In genomic region chr9:78035296-78035695, GRCm38 (mm10) we compare ENCODE assay signal across 28 mouse cellular contexts. TPM values are rescaled to one million over a fixed set of nuclear protein-coding genes. Genes with fewer than 3 reads are reported as not detected.
DNase-seq lines count a peak whose midpoint lies in the region; ATAC-seq and TF ChIP-seq lines count a peak whose summit lies in the region.
"Had no signal": no experiment of that assay in that cellular context is flagged by ENCODE, and none has a peak within 500 bp of the region (broad histone marks: within the 10 kb centered on the region; RNA-seq: fewer than 3 reads in every experiment).

No protein-coding gene starts in this region.

- no peak overlapping the region for H3K27ac ChIP-seq in heart, postnatal 0 days (ENCODE audit: low read depth)
- H3K27ac ChIP-seq in liver, embryonic 14.5 days, result no peak overlapping the region
- H3K27ac ChIP-seq in liver, embryonic 11.5 days (ENCODE audit: low read depth, low read length), result no peak overlapping the region
- no peak overlapping the region for H3K27ac ChIP-seq in CH12.LX (ENCODE audit: insufficient read depth, low read depth)
- H3K27ac ChIP-seq: embryonic facial prominence, embryonic 15.5 days; heart, embryonic 13.5 days; macrophage; midbrain, embryonic 10.5 days; neural tube, embryonic 13.5 days had no signal

- peak; percentile 14; the same call in 1 of the 2 replicates for TF ChIP-seq CTCF in heart, postnatal 0 days (IDR thresholded peaks at IDR 0.05; ENCODE audit: low read depth)
- TF ChIP-seq CTCF in liver, embryonic 14.5 days (IDR thresholded peaks at IDR 0.05; ENCODE audit: low read depth), result peak; percentile 24; the same call in 1 of the 2 replicates
- TF ChIP-seq CTCF in CH12.LX (conservative IDR thresholded peaks at IDR 0.05 in 1 of 2, IDR thresholded peaks at IDR 0.05 in 1 of 2; ENCODE audit: low read depth in 2 of 2, low read length in 2 of 2), result peak in 1 of 2 experiments; percentile 51; a peak in 2 of 4 replicates

- no peaks in the 10 kb centered on the region for H3K27me3 ChIP-seq in heart, postnatal 0 days (ENCODE audit: control insufficient read depth, insufficient read depth, low read length)
- no peaks in the 10 kb centered on the region for H3K27me3 ChIP-seq in liver, embryonic 14.5 days (ENCODE audit: control insufficient read depth, insufficient read depth, low read length)
- H3K27me3 ChIP-seq in liver, embryonic 11.5 days (replicated peaks; ENCODE audit: control insufficient read depth, insufficient read depth, low read length), result no peaks in the 10 kb centered on the region; the same call in 1 of the 2 replicates
- peaks cover 14% of the 10 kb centered on the region for H3K27me3 ChIP-seq in CH12.LX (replicated peaks)
- H3K27me3 ChIP-seq: embryonic facial prominence, embryonic 15.5 days; heart, embryonic 13.5 days; neural tube, embryonic 13.5 days had no signal

- TF ChIP-seq EP300 in heart, postnatal 0 days (IDR thresholded peaks at IDR 0.05; ENCODE audit: low read depth), result no peak
- no peak for TF ChIP-seq EP300 in liver, embryonic 14.5 days (IDR thresholded peaks at IDR 0.05; ENCODE audit: low read depth)
- TF ChIP-seq EP300 in CH12.LX (IDR thresholded peaks at IDR 0.05; ENCODE audit: low read length), result no peak

- no peaks in the 10 kb centered on the region for H3K9me3 ChIP-seq in heart, postnatal 0 days (replicated peaks; ENCODE audit: control insufficient read depth, low read length)
- no peaks in the 10 kb centered on the region for H3K9me3 ChIP-seq in liver, embryonic 14.5 days (ENCODE audit: control insufficient read depth, low read length)
- no peaks in the 10 kb centered on the region for H3K9me3 ChIP-seq in liver, embryonic 11.5 days (ENCODE audit: control insufficient read depth, low read length)
- H3K9me3 ChIP-seq in CH12.LX (replicated peaks; ENCODE audit: low read length), result no peaks in the 10 kb centered on the region
- H3K9me3 ChIP-seq: embryonic facial prominence, embryonic 15.5 days; heart, embryonic 13.5 days; midbrain, embryonic 10.5 days; neural tube, embryonic 13.5 days had no signal

- no peaks in the 10 kb centered on the region for H3K4me1 ChIP-seq in heart, postnatal 0 days (ENCODE audit: control insufficient read depth, insufficient read depth)
- peaks cover 0 to 3% of the 10 kb centered on the region in 2 experiments; a peak in 1 of 4 replicates for H3K4me1 ChIP-seq in liver, embryonic 14.5 days (replicated peaks; ENCODE audit: control insufficient read depth in 2 of 2, insufficient read depth in 2 of 2, low read length in 1 of 2)
- no peaks in the 10 kb centered on the region for H3K4me1 ChIP-seq in liver, embryonic 11.5 days (replicated peaks; ENCODE audit: control insufficient read depth, insufficient read depth, low read length)
- peaks cover 8 to 9% of the 10 kb centered on the region in 2 experiments for H3K4me1 ChIP-seq in CH12.LX (ENCODE audit: control insufficient read depth in 1 of 2, insufficient read depth in 2 of 2)
- H3K4me1 ChIP-seq: embryonic facial prominence, embryonic 15.5 days; midbrain, embryonic 10.5 days; neural tube, embryonic 13.5 days had no signal

- H3K4me2 ChIP-seq in heart, postnatal 0 days (ENCODE audit: low read depth, low read length), result no peak overlapping the region
- no peak overlapping the region for H3K4me2 ChIP-seq in liver, embryonic 14.5 days (ENCODE audit: low read depth)
- no peak overlapping the region for H3K4me2 ChIP-seq in liver, embryonic 11.5 days
- H3K4me2 ChIP-seq in CH12.LX (ENCODE audit: insufficient read depth, low read depth, poor library complexity, severe bottlenecking), result no peak overlapping the region
- H3K4me2 ChIP-seq: embryonic facial prominence, embryonic 15.5 days; heart, embryonic 13.5 days; neural tube, embryonic 13.5 days had no signal

- H3K36me3 ChIP-seq in heart, postnatal 0 days (replicated peaks; ENCODE audit: control insufficient read depth, insufficient read depth, low read length), result no peaks in the 10 kb centered on the region
- H3K36me3 ChIP-seq in liver, embryonic 14.5 days (replicated peaks; ENCODE audit: control insufficient read depth, insufficient read depth, low read depth), result no peaks in the 10 kb centered on the region
- no peaks in the 10 kb centered on the region for H3K36me3 ChIP-seq in liver, embryonic 11.5 days (ENCODE audit: control insufficient read depth, insufficient read depth, low read length)
- H3K36me3 ChIP-seq in CH12.LX (replicated peaks in 1 of 2; ENCODE audit: control insufficient read depth in 1 of 2, insufficient read depth in 1 of 2, low read length in 1 of 2), result no peaks in the 10 kb centered on the region
- H3K36me3 ChIP-seq: embryonic facial prominence, embryonic 15.5 days; heart, embryonic 13.5 days; midbrain, embryonic 10.5 days; neural tube, embryonic 13.5 days had no signal

- no peak for TF ChIP-seq POLR2A in CH12.LX (IDR thresholded peaks at IDR 0.05; ENCODE audit: low read depth, low read length)

- dilution Hi-C loops in CH12.LX (cut with MboI; ENCODE audit: extremely low pct_ligation_motif_present, extremely low pct_unique_long_range_greater_than_20kb, low sequenced_read_pairs), result no loop called here

- H3K79me2 ChIP-seq in CH12.LX (replicated peaks; ENCODE audit: control insufficient read depth, extremely low read depth, insufficient read depth, poor library complexity, severe bottlenecking), result no peaks in the 10 kb centered on the region

- H3K9ac ChIP-seq in heart, postnatal 0 days (replicated peaks; ENCODE audit: low read depth, low read length), result no peak overlapping the region
- no peak overlapping the region for H3K9ac ChIP-seq in liver, embryonic 14.5 days (replicated peaks)
- H3K9ac ChIP-seq in liver, embryonic 11.5 days (ENCODE audit: low read depth, low read length), result no peak overlapping the region
- no peak overlapping the region for H3K9ac ChIP-seq in CH12.LX (ENCODE audit: insufficient read depth, low read depth)
- H3K9ac ChIP-seq: embryonic facial prominence, embryonic 15.5 days; heart, embryonic 13.5 days; neural tube, embryonic 13.5 days had no signal

- peak; percentile 22 for TF ChIP-seq RAD21 in CH12.LX (IDR thresholded peaks at IDR 0.05; ENCODE audit: low read depth, low read length)

- no peak for ATAC-seq in heart, postnatal 0 days (ENCODE audit: insufficient read depth, low read depth)
- no peak for ATAC-seq in liver, embryonic 14.5 days (ENCODE audit: insufficient read depth)
- ATAC-seq in liver, embryonic 11.5 days (replicated peaks; ENCODE audit: low FRiP score), result no peak
- ATAC-seq: hindbrain, embryonic 16.5 days had no signal

- intact Hi-C loops in left cerebral cortex, postnatal 25 days (cut with DNase I), result loop anchor here (10.0 kb wide), 1 partner anchor 440 kb away; no protein-coding TSS in a partner anchor

- no peak for DNase-seq in heart, postnatal 0 days (ENCODE audit: low spot score)
- no peak for DNase-seq in heart, postnatal 4 days
- DNase-seq in liver, embryonic 14.5 days (ENCODE audit: low read depth in 3 of 3, low spot score in 3 of 3), result no peak
- DNase-seq in liver, embryonic 11.5 days (ENCODE audit: low spot score), result no peak
- DNase-seq in CH12.LX (ENCODE audit: extremely low read depth) (no peak), ZHBTc4 (ENCODE audit: low read depth, low spot score) (peak; percentile 67)
- no peak for DNase-seq in left cerebral cortex, postnatal 25 days (ENCODE audit: low spot score in 2 of 2)
- DNase-seq: B cell, adult 2 months; cerebellum, adult 2 months; cerebellum, postnatal 36 days; heart, postnatal 36 days; kidney, adult 18-20 months; lung, adult 18-20 months; thymus, postnatal 36 days had no signal

- WGBS in heart, postnatal 0 days, result 76% methylated on average over 5 of the region's 5 CpGs
- 55% methylated on average over 5 of the region's 5 CpGs for WGBS in liver, embryonic 14.5 days (ENCODE audit: insufficient replicate concordance)
- 67% methylated on average over 5 of the region's 5 CpGs for WGBS in liver, embryonic 11.5 days

- in situ Hi-C loops in CH12.LX (cut with MboI; ENCODE audit: low pct_ligation_motif_present, low pct_unique_long_range_greater_than_20kb, low sequenced_read_pairs), result loop anchor here (25.0 kb wide), 1 partner anchor 373 kb away; no protein-coding TSS in a partner anchor

- no peak overlapping the region for H3K4me3 ChIP-seq in heart, postnatal 0 days (ENCODE audit: low read depth, low read length)
- H3K4me3 ChIP-seq in liver, embryonic 14.5 days (ENCODE audit: insufficient read depth in 1 of 2, low read depth in 2 of 2, low read length in 2 of 2), result no peak overlapping the region
- no peak overlapping the region for H3K4me3 ChIP-seq in liver, embryonic 11.5 days (ENCODE audit: low read depth, low read length)
- no peak overlapping the region for H3K4me3 ChIP-seq in CH12.LX (replicated peaks in 1 of 3; ENCODE audit: low read depth in 2 of 3, low read length in 2 of 3, poor library complexity in 1 of 3)
- H3K4me3 ChIP-seq: embryonic facial prominence, embryonic 15.5 days; heart, embryonic 13.5 days; midbrain, embryonic 10.5 days; neural tube, embryonic 13.5 days had no signal

TF ChIP-seq in CH12.LX, 34 proteins besides CTCF, POLR2A, EP300 and RAD21:
- no peak for TF ChIP-seq KAT2A (IDR thresholded peaks at IDR 0.05; ENCODE audit: insufficient replicate concordance, low read length)
- TF ChIP-seq SMC3 (IDR thresholded peaks at IDR 0.05; ENCODE audit: low read depth, low read length), result peak; percentile 24; the same call in 1 of the 2 replicates

RNA-seq across cellular contexts. Expression of gene Gcm1, which starts 16.4 kb away (rescaled TPM):
- total RNA-seq in heart, postnatal 0 days (2014; rRNA removed; ENCODE audit: low replicate concordance), result not detected in 2 replicates
- not detected in 2 replicates for polyA plus RNA-seq in heart, postnatal 0 days (2015; fragmentation: Nextera tagmentation; extraction: Ambion mirVana)
- not detected for total RNA-seq in heart, postnatal 4 days (2021)
- not detected in 2 replicates for polyA plus RNA-seq in liver, embryonic 14.5 days (2012; rRNA removed)
- not detected in 2 replicates for polyA plus RNA-seq in liver, embryonic 14.5 days (2014; fragmentation: Nextera tagmentation; extraction: Ambion mirVana)
- polyA plus RNA-seq in liver, embryonic 11.5 days (2014; fragmentation: Nextera tagmentation; extraction: Ambion mirVana), result not detected in 2 replicates
- total RNA-seq in CH12.LX (2012; rRNA removed) (not detected in 2 replicates), CH12.LX (2014; rRNA removed) (not detected in 2 replicates)
- polyA plus RNA-seq in CH12.LX (2012; ENCODE audit: insufficient read length, low read depth), result not detected in 2 replicates
- not detected for total RNA-seq in left cerebral cortex, postnatal 25 days (2021)
- total RNA-seq: adrenal gland, postnatal 4 days; gastrocnemius, adult 8-10 months; granulocyte monocyte progenitor cell, adult 5-6 weeks; heart, postnatal 36 days; layer of hippocampus, postnatal 14 days; left cerebral cortex, postnatal 14 days had no signal
- polyA plus RNA-seq: cerebellum, adult 2 months; embryonic facial prominence, embryonic 15.5 days; heart, embryonic 13.5 days; hindbrain, embryonic 16.5 days; large intestine, adult 2 months; macrophage; midbrain, embryonic 10.5 days; neural tube, embryonic 13.5 days; small intestine, adult 2 months; testis, adult 2 months had no signal
